Mouse (Mus musculus): ENCODE results near the gene Smim24. TPM values are rescaled to one million over a fixed set of nuclear protein-coding genes. Genes with fewer than 3 reads are reported as not detected.

Smim24 gene
- total RNA-seq, 4 experiments from 2014 or later, result 1.4 to 2.4 (median 1.9) TPM

- DNase-seq (ENCODE audit: low spot score), result no peak
These were observed 29.9 kb downstream of the Smim24 start for GRCm38 (mm10) chr10:81422661-81423217.

GRCm38 (mm10) chr10:81423476-81424245 lies 30.8 kb downstream of the Smim24 start:
- DNase-seq (ENCODE audit: low spot score), result no peak

- peak; percentile 78 for DNase-seq (ENCODE audit: low spot score)
These were observed 31.6 kb downstream of the Smim24 start for GRCm38 (mm10) chr10:81424246-81425051.

- no peak for DNase-seq (ENCODE audit: low spot score)
These were observed 32.5 kb downstream of the Smim24 start for GRCm38 (mm10) chr10:81425236-81425850.

GRCm38 (mm10) chr10:81426081-81426671 lies 33.3 kb downstream of the Smim24 start:
- DNase-seq (ENCODE audit: low spot score), result no peak

- no peak for DNase-seq (ENCODE audit: low spot score)
These were observed 34.0 kb downstream of the Smim24 start for GRCm38 (mm10) chr10:81426897-81427296.

- no peak for DNase-seq (ENCODE audit: low spot score)
These were observed 34.5 kb downstream of the Smim24 start for GRCm38 (mm10) chr10:81427327-81427726.

- no peak for DNase-seq (ENCODE audit: low spot score)
These were observed 35.1 kb downstream of the Smim24 start for GRCm38 (mm10) chr10:81427804-81428506.

- DNase-seq (ENCODE audit: low spot score), result no peak
These were observed 35.6 kb downstream of the Smim24 start for GRCm38 (mm10) chr10:81428507-81428870.

- DNase-seq (ENCODE audit: low spot score), result no peak
These were observed 36.2 kb downstream of the Smim24 start for GRCm38 (mm10) chr10:81429092-81429491.

GRCm38 (mm10) chr10:81429605-81430061 lies 36.8 kb downstream of the Smim24 start:
- peak; percentile 93 for DNase-seq (ENCODE audit: low spot score)

- peak; percentile 87 for DNase-seq (ENCODE audit: low spot score)
These were observed 37.4 kb downstream of the Smim24 start for GRCm38 (mm10) chr10:81430141-81430830.

- DNase-seq (ENCODE audit: low spot score), result no peak
These were observed 38.1 kb downstream of the Smim24 start for GRCm38 (mm10) chr10:81430831-81431525.

GRCm38 (mm10) chr10:81431526-81432168 lies 38.8 kb downstream of the Smim24 start:
- DNase-seq (ENCODE audit: low spot score), result no peak

GRCm38 (mm10) chr10:81432169-81432867 lies 39.5 kb downstream of the Smim24 start:
- DNase-seq (ENCODE audit: low spot score), result no peak

- peak; percentile 96 for DNase-seq (ENCODE audit: low spot score)
These were observed 40.0 kb downstream of the Smim24 start for GRCm38 (mm10) chr10:81432868-81433262.

- DNase-seq (ENCODE audit: low spot score), result no peak
These were observed 40.9 kb downstream of the Smim24 start for GRCm38 (mm10) chr10:81433541-81434289.
